Mouse (Mus musculus) cerebellum, adult 2 months (tissue): ENCODE results near the gene Coro2b.

Experiments
- CTCF ChIP-seq: fragments of 200-500 bp; IDR thresholded peaks from 2 replicates; pipeline ENCODE4 v1.5.1; 2011; ENCODE audit warnings: low read depth, mild to moderate bottlenecking, control low read depth, low read length, moderate library complexity, borderline replicate concordance; ENCODE audit not compliant: insufficient read depth
- POLR2A ChIP-seq: fragments of 200-500 bp; IDR thresholded peaks from 2 replicates; pipeline ENCODE4 v1.6.1; 2011; ENCODE audit warnings: low read length, control low read depth, borderline replicate concordance; ENCODE audit not compliant: insufficient read depth

GRCm38 (mm10) chr9:62558058-62558457 lies 21.2 kb upstream of the Coro2b start:
- TF ChIP-seq POLR2A (no peak), CTCF (no peak)
